Mouse (Mus musculus) heart, adult 2 months (tissue): Measurements from ENCODE around the gene Kcnb1.

Experiments used
- CTCF ChIP-seq: fragments of 200-600 bp; IDR thresholded peaks from 2 replicates; pipeline ENCODE4 v1.8.1; 2022; ENCODE audit warnings: antibody characterized with exemption, mild to moderate bottlenecking, moderate library complexity
- EP300 ChIP-seq: fragments of 200-500 bp; IDR thresholded peaks from 2 replicates; pipeline ENCODE4 v1.6.1; 2011; ENCODE audit warnings: low read depth, low read length, control low read depth; ENCODE audit not compliant: insufficient read depth
- POLR2A ChIP-seq: fragments of 200-500 bp; IDR thresholded peaks from 2 replicates; pipeline ENCODE4 v1.6.1; 2011; ENCODE audit warnings: mild to moderate bottlenecking, low read depth, low read length, control low read depth; ENCODE audit not compliant: insufficient read depth

- no peak for TF ChIP-seq EP300
- no peak for TF ChIP-seq POLR2A
- no peak for TF ChIP-seq CTCF
Observed at GRCm38 (mm10) chr2:167144439-167145307, 45.3 kb downstream of the Kcnb1 start.
